Mouse (Mus musculus) G1E-ER4 (cell line): ENCODE measurements around the gene Bdp1. TPM values are rescaled to one million over a fixed set of nuclear protein-coding genes. Genes with fewer than 3 reads are reported as not detected.

ENCODE experiments used
- GATA1 ChIP-seq: IDR thresholded peaks from one replicate; pipeline ENCODE4 v1.8.0; 2012; ENCODE audit warnings: low read length, inconsistent platforms
- polyA plus RNA-seq: library from polyadenylated mRNA; stranded (reverse); fragments of >175 nt; gene quantifications from 2 replicates; pipeline ENCODE4 v1.2.3, GENCODE M21; 2012

Bdp1 gene
- 6.9 and 7.5 TPM in 2 replicates for polyA plus RNA-seq

DNA sequence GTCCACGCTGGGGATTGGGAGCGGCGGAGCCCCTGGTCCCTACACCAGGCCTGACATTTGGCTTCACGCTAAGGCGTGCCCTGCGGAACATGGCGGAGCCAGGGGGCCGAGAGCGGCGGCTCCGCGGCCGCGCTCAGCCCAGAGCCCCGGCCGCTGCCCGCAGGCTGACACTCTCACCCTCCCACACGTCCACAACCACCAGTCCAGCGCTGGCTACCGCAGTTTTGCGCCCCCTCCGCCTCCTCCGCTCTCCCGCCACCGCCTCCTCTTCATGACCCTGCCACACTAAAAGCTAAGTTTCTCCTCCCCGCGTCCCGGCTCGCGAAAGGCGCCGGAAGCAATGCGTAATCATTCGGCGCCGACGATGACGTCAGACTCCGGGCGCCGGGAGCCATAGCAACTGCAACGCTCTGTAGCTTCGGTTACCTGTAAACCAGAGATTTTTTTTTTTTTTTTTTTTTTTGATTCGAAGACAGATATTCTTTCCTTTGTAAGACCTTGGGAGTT is at the start of gene Bdp1:
Gene Bdp1, minus strand, starts transcription at position 323 of the 507 bp plus-strand sequence.
- no peak for TF ChIP-seq GATA1

DNA sequence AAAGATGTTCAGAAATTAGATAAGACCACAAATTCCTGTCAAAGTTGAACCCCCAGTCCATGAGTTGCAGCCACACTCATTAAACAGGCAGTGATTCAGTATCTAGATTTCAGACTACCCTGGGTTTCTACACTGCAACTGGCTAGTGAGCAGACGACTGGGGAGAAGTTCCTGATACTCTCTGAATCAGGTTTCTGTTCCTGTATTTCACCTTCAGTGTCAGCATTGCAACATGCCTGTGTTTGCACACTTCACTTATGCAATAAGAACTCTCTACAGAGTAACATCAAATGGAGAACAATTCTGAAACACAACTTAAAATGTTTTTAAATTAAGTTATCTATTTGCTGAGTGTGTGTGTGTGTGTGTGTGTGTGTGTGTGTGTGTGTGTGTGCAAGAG is 48.8 kb upstream of the Bdp1 start:
- TF ChIP-seq GATA1 = no peak

DNA sequence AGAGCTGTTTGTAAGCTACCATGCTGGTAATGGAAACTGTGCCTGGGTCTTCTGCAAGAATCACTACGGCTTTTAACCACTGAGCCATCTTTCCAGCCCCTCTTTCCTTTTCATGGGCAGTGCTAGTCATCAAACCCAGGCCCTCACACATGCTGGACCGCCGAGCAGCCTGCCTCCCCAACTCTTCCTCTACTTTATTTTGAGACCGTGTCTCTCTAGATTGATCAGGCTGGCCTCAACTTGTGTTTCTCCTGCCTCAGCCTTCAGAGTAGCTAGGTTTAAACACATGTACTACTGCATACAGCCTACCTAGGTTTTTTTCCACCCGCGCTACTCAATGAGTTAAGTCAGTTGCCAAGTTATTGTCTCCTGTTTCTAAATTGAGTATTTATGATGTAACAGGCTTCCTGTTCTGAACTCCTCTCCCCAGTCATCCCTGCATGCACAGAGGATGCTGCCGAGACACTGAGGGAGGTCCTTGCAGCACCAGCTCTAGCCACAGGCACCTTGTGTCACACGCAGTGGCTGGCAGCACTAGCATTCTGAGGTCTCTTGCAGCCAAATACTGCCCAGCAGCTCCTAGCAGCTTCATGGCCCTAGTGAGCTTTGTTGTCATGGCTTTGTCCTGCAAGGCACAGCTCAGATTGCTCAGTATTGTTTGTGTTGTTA is 37.9 kb upstream of the Bdp1 start:
- TF ChIP-seq GATA1 = no peak

DNA sequence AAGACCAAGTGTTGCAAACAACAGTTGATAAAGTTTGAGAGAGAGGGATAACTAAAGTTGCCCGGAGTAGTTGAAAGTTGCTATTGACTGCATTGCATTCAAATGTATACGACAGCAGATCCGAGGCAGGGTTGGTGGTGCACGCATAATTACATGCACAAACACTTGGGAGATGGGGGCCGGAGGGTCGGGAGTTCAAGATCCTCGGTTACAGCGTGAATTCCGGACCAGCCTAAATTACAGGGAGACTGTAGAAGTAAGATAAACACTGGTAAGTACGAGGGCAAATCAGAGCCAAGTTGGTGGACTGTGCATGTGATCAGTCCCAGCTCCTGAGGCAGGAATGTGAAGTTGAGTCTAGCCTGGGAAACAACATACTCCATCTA is 21.4 kb upstream of the Bdp1 start:
- no peak for TF ChIP-seq GATA1

DNA sequence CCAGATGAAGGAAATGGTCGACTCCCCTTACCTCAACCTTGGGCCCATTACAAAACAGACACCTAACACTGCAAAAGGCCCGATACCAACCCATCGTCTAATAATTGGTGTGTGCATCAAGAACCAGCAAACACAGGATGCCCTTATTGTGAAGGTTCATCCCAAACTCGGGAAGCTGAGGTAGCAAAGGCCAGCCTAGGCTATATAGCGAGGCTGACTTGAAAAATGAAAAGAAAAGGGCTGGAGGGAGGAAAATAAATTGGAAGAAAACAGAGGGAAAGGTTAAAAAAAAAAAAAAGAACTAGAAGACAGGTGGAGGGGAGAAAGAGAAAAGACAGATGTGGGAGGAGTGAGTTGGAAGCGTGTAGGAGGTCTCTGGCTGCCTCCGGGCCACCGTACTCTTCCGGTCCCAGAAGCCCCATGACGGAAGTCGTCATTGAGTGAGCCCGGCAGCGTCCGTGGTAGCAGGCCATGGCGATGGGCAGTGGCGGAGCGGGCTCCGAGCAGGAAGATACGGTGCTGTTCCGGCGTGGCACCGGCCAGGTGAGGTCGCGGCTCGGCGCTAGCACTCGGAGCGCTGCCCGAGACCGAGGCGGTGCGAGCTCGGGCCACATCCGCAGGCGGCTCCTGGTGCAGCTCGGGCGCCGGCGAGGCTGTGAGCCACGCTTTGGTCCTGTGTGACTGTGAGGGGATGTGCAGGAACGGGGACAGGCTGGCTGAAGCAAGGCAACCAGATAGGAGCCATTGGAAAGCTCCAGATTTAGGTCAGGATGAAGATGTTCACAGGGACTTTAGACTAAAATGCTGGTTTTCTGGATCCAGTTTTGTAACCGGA is 20.8 kb upstream of the Bdp1 start, which contains the start of gene Smn1:
Gene Smn1, plus strand, starts transcription at position 430 of the 835 bp plus-strand sequence.
- TF ChIP-seq GATA1 = no peak

DNA sequence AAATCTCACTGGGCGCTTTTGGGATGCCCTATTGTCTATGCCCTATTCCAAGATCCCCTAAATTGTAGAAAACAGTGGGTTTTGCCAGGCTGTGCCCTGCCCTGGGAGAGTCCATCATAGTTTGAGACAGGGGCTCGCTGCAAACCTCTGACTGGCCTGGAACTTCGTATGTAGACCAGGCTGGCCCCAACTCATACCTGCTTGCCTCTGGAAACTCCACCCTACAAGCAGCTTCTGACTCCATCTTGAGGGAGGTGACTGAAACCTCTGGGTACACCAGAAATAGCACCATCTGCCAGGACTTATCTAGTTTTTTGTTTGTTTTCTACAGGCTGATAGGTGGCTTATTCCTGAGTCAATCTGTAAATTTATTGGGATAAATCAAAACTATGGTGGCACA is 20.1 kb upstream of the Bdp1 start:
- no peak for TF ChIP-seq GATA1

DNA sequence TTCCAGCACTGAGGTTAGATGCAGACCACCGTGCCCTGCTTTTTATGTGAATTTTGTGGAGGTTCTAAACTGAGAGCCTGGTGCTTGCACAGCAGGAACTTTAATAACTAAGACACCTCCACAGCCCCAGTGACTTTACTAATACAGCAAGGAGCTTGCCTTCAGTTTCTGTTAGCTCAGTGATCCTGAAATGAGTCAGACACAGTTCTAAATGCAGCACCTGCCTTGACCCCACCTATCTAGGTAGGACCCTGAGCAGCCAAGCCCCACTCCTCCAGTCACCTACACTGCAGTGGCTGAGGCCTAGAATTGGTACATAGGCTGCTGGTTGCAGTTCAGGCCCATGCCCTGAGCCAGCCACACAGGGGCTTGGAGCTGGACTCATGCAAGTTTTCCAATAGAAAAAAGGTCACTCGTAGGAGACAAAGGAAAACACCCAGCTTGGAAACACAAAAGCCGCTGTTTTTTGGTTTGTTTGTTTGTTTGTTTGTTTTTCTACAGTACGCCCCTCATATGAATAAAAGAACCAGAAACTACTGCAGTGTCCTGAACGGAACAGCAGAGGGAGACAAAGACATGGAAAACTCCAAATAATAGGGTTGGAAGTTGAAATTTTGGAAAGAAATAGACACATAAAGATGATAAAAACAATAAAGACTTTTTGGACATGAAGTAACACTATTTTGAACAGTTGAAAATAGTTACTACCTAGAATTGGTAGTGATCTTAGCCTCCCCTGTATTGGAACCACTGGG is 8.5 kb upstream of the Bdp1 start:
- no peak for TF ChIP-seq GATA1

DNA sequence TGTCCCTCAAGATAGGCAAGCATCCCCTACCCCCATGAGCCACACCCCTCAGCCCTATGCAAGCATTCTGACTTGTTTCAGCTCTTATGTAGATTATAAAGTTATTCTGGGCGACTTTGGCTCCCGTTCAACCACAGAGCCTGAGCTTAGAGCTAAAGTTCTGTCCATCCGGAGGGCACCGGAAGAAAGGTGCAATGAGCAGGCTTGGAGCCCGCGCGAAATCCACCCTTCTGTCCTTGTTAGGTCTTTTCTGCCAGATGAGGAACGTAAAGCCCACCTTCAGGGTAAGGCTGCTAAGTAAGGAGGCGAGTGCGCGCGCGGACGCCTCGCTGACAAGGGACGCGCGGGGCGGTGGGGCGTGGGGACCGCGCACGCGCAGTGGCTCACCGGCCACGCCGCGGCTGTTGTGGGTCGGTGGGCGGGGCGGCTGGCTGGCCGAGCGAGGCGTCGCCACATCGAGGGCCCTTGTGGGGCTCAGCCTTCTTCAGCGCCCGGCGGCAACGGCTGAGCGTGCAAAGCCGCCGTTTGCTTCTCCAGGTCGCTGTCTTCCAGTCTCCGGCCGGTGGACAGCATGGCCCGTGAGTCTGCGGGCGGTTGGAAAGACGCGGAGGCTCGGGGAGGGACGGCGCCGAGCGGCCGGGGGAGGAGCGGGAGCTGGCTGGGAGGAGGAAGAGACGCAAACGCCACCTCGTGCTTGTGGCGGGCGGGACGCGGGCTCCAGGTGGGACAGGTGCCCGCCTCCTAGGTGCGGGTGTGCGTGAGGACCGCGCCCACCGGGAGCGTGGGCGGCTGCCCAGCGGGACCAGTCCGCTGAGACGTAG is 4.0 kb upstream of the Bdp1 start, which contains the start of gene Serf1:
Gene Serf1, plus strand, starts transcription at position 361 of the 821 bp plus-strand sequence.
- no peak for TF ChIP-seq GATA1

DNA sequence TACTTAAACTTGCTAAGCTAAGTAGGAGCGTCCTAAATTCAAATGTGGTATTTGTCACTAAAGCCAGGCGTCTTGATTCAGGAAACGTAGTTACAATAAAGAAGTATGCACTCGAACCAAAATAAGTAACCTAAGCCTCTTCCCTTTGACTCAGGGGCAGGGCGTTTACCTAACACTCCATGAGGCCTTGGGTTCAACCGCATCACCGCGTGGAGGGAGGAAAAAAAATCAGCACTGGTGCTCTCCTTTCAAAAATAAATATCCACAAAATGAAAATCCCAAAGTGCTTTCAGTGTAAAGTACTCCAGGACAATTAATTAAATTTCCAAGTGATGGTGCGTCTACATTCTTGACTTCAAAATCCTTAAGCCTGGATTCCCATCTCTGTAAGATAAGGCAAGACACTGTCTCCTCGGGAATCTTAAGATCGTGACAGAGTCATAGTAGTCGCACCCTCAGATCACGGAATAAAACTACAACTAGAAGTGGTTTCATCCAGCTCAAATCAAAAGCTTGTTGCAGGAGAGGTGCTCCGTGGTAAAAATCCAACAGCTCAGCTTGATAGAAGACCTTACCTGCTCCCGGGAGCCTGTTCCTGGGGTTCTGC is 715 bp downstream of the Bdp1 start:
- no peak for TF ChIP-seq GATA1

DNA sequence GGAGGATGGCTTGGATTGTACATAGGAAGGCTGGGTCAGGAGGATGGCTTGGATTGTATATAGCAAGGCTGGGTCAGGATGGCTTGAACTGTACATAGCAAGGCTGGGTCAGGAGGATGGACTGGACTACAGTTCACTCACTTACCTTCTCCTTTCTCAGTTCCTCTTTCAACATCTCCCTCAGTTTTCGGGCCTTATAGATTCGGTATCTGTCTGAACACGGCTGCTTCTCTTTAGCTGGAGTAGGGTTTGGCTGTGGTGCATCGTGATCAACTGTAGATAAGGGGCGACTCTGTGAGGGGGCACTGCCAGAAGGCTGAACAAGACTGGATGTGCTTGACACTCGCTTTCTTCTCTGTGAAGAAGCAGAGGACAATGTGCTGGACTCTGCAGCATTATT is 5.1 kb downstream of the Bdp1 start:
- no peak for TF ChIP-seq GATA1

DNA sequence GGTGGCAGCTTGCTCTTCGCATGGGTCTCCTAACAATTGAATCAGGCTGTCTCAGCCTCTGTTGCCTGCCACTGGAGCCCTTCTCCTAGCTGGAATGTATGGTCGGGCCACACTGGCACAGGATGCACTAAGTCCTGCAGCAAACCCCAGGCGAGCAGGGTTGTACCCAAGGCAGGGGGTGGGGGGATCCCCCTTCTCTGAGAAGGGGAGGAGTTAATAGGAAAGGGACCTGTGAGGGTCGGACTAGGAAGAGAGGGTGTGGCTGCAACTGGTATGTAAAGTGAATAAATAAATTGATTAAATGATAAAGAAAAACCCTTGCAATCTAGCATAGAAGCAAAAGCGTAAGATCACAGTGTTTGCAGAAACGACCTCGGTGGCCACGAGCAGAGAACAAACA is 32.4 kb downstream of the Bdp1 start:
- TF ChIP-seq GATA1 = no peak

DNA sequence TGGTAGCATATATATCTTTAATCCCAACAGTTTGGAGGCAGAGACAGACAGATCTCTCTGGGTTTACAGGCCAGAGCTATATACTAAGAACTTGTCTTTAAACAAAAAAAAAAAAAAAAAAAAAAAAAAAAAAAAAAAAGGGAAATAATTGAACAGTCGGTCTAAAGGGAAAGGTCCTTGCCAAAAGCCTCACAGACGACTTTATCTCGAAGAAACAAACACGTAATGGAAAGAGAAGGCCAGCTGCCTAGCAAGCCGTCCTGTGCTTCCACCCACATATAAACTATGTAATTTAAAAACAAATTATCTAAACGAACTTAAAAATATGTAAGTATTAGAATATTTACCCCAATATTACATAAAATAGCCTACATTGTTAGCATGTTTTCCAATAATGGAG is 36.0 kb downstream of the Bdp1 start:
- no peak for TF ChIP-seq GATA1

DNA sequence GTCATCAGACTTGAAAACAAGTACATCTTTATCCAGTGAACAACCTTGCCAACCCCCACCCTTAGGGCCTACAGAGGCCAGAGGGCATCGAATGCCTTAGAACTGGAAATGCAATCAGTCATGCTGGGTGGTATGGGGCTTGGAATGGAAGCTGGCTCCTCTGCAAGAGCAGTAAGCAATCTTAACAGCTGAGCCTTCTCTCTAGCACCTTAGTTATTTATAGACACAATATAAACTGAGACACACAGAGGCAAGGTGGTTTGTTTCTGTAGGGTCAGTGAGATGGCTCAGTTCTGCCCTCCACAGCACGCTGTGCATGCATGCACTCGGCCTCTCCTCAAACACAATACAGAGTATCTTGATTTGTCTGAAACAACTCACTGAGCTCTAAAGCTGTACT is 39.9 kb downstream of the Bdp1 start:
- no peak for TF ChIP-seq GATA1

DNA sequence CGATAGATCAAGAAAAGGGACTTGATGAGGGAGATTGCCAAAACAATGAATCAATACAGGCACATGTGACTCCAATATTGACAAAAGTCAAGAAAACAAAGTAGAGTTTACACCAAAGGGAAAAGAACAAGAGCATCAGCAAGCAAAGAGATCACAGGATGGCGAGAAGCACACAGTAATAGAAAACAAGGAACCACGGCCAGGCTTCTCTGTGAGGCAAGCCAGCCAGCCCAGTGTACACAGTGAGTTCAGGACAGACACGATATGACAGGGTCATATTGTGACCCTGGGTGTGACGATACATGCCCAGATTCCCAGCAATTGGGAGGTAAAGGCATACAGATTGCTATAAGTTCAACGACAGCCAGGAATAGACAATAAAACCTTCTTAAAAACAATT is 77.9 kb downstream of the Bdp1 start:
- TF ChIP-seq GATA1 = no peak

DNA sequence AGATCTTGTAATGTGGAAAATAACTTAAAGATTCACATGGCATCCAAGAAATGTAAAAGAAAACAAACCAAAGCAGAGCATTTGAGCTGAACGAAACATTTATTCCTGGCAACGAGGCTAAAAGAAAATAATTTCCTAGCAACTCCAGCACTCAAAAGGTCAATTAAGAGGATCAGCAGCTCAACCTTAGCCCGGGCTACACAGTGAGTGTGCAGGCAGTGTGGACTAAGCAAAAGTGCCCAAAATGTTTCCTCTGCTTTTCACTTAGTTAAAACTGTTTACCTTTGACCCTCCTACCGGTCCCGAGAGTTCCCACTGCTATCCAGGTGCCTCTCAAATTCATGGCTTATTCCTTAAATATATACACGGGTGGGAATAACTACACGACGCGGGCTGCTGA is 87.0 kb downstream of the Bdp1 start:
- TF ChIP-seq GATA1 = no peak
